Mouse (Mus musculus): ENCODE data around the gene Lcp1.

Lcp1 gene

GRCm38 (mm10) chr14:75205363-75206051, 74.6 kb downstream of the Lcp1 start:
- no peak for DNase-seq (ENCODE audit: low spot score in 2 of 2)

- DNase-seq (ENCODE audit: low spot score in 2 of 2), result no peak
Measured at GRCm38 (mm10) chr14:75206307-75206706, 75.4 kb downstream of the Lcp1 start.

GRCm38 (mm10) chr14:75208572-75209151, 77.8 kb downstream of the Lcp1 start:
- no peak for DNase-seq (ENCODE audit: low spot score in 2 of 2)

- DNase-seq (ENCODE audit: low spot score in 2 of 2), result no peak
Measured at GRCm38 (mm10) chr14:75213752-75214151, 82.9 kb downstream of the Lcp1 start.

- no peak for DNase-seq (ENCODE audit: low spot score in 2 of 2)
Measured at GRCm38 (mm10) chr14:75218843-75219242, 87.9 kb downstream of the Lcp1 start.

- DNase-seq (ENCODE audit: low spot score in 2 of 2), result no peak
Measured at GRCm38 (mm10) chr14:75219250-75219913, 88.5 kb downstream of the Lcp1 start.

- no peak for DNase-seq (ENCODE audit: low spot score in 2 of 2)
Measured at GRCm38 (mm10) chr14:75222386-75222785, 91.5 kb downstream of the Lcp1 start.

- DNase-seq (ENCODE audit: low spot score in 2 of 2), result no peak
Measured at GRCm38 (mm10) chr14:75227453-75228084, 96.7 kb downstream of the Lcp1 start.

GRCm38 (mm10) chr14:75229834-75230233, 98.9 kb downstream of the Lcp1 start:
- DNase-seq (ENCODE audit: low spot score in 2 of 2), result peak in 1 of 2 experiments; percentile 52

- no peak for DNase-seq (ENCODE audit: low spot score in 2 of 2)
Measured at GRCm38 (mm10) chr14:75233070-75233469, 102.2 kb downstream of the Lcp1 start.

- DNase-seq (ENCODE audit: low spot score in 2 of 2), result no peak
Measured at GRCm38 (mm10) chr14:75235552-75235951, 104.7 kb downstream of the Lcp1 start.

GRCm38 (mm10) chr14:75235955-75236635, 105.2 kb downstream of the Lcp1 start:
- peak; percentile 6 to 59 for DNase-seq (ENCODE audit: low spot score in 2 of 2)

GRCm38 (mm10) chr14:75236636-75237003, 105.7 kb downstream of the Lcp1 start:
- DNase-seq (ENCODE audit: low spot score in 2 of 2), result no peak

- no peak for DNase-seq (ENCODE audit: low spot score in 2 of 2)
Measured at GRCm38 (mm10) chr14:75237096-75237495, 106.2 kb downstream of the Lcp1 start.

GRCm38 (mm10) chr14:75238054-75238692, 107.3 kb downstream of the Lcp1 start:
- no peak for DNase-seq (ENCODE audit: low spot score in 2 of 2)

- no peak for DNase-seq (ENCODE audit: low spot score in 2 of 2)
Measured at GRCm38 (mm10) chr14:75242087-75242486, 111.2 kb downstream of the Lcp1 start, which contains the start of gene Cpb2. Gene Cpb2, plus strand, starts transcription at chr14:75242287.

GRCm38 (mm10) chr14:75246024-75247000, 115.4 kb downstream of the Lcp1 start:
- DNase-seq (ENCODE audit: low spot score in 2 of 2), result no peak

GRCm38 (mm10) chr14:75250432-75250831, 119.5 kb downstream of the Lcp1 start:
- DNase-seq (ENCODE audit: low spot score in 2 of 2), result no peak

- no peak for DNase-seq (ENCODE audit: low spot score in 2 of 2)
Measured at GRCm38 (mm10) chr14:75256521-75256920, 125.6 kb downstream of the Lcp1 start.

GRCm38 (mm10) chr14:75269531-75269930, 138.6 kb downstream of the Lcp1 start:
- no peak for DNase-seq (ENCODE audit: low spot score in 2 of 2)

Measured in left cerebral cortex, adult 9 months (tissue).